Mouse (Mus musculus) CH12.LX (cell line): Measurements from ENCODE around the gene Qrich1. TPM values are rescaled to one million over a fixed set of nuclear protein-coding genes. Genes with fewer than 3 reads are reported as not detected.

Experiments used
- DNase-seq: peaks from one replicate; pipeline ENCODE4 v3.0.0-alpha.2; 2013; ENCODE audit errors: extremely low read depth
- H3K27ac ChIP-seq: 2 replicates; pipeline ENCODE4 v1.5.1; 2012; ENCODE audit warnings: low read depth, mild to moderate bottlenecking, control low read depth, moderate library complexity; ENCODE audit not compliant: insufficient read depth
- H3K27me3 ChIP-seq: replicated peaks from 2 replicates; pipeline ENCODE3; 2012; ENCODE audit warnings: inconsistent platforms
- H3K36me3 ChIP-seq, 2 experiments: replicated peaks in 1 of 2; 2 replicates each; pipeline versions ENCODE3 to v1.6.1; 2012; ENCODE audit warnings: inconsistent platforms in 1 of 2, low read length in 1 of 2, mild to moderate bottlenecking in 1 of 2, mixed read lengths in 1 of 2, moderate library complexity in 1 of 2; ENCODE audit not compliant: control insufficient read depth in 1 of 2, insufficient read depth in 1 of 2
- H3K4me1 ChIP-seq, 2 experiments: 2 replicates each; pipeline ENCODE4 v1.6.1; 2012; ENCODE audit warnings: inconsistent platforms in 1 of 2, moderate library complexity in 1 of 2; ENCODE audit not compliant: insufficient read depth in 2 of 2, control insufficient read depth in 1 of 2
- H3K4me2 ChIP-seq: 2 replicates; pipeline ENCODE4 v1.6.1; 2012; ENCODE audit warnings: low read depth, mild to moderate bottlenecking, control low read depth; ENCODE audit not compliant: poor library complexity, insufficient read depth, severe bottlenecking
- H3K4me3 ChIP-seq, 3 experiments: fragments of 150-350 bp in 1 of 3; sonication (generic) in 1 of 3; replicated peaks in 1 of 3; 2 replicates each; pipeline versions ENCODE3 to v1.5.1; 2011 to 2012; ENCODE audit warnings: low read depth in 2 of 3, low read length in 2 of 3, mild to moderate bottlenecking in 2 of 3, moderate library complexity in 2 of 3, control low read depth in 1 of 3, improper control_type of control experiment in 1 of 3, inconsistent platforms in 1 of 3, mixed read lengths in 1 of 3; ENCODE audit not compliant: poor library complexity in 1 of 3
- H3K79me2 ChIP-seq: replicated peaks from 2 replicates; pipeline ENCODE4 v1.6.1; 2012; ENCODE audit warnings: mild to moderate bottlenecking, moderate library complexity; ENCODE audit not compliant: control insufficient read depth, poor library complexity, insufficient read depth, severe bottlenecking; ENCODE audit errors: extremely low read depth
- H3K9ac ChIP-seq: 2 replicates; pipeline ENCODE4 v1.6.1; 2012; ENCODE audit warnings: low read depth, mild to moderate bottlenecking, control low read depth, moderate library complexity; ENCODE audit not compliant: insufficient read depth
- H3K9me3 ChIP-seq: replicated peaks from 2 replicates; pipeline ENCODE3; 2012; ENCODE audit warnings: low read length, inconsistent platforms, mixed read lengths
- BHLHE40 ChIP-seq: IDR thresholded peaks from 2 replicates; pipeline ENCODE4 v1.6.1; 2011; ENCODE audit warnings: mild to moderate bottlenecking, low read depth, low read length, improper control_type of control experiment
- CHD2 ChIP-seq: IDR thresholded peaks from 2 replicates; pipeline ENCODE4 v1.6.1; 2011; ENCODE audit warnings: low read length, improper control_type of control experiment
- CTCF ChIP-seq, 2 experiments: IDR thresholded peaks in 1 of 2; conservative IDR thresholded peaks in 1 of 2; 2 replicates each; pipeline ENCODE4 v1.5.1; 2011 to 2012; ENCODE audit warnings: low read depth in 2 of 2, low read length in 2 of 2, improper control_type of control experiment in 1 of 2, inconsistent platforms in 1 of 2, mild to moderate bottlenecking in 1 of 2, moderate library complexity in 1 of 2
- E2F4 ChIP-seq: IDR thresholded peaks from 2 replicates; pipeline ENCODE4 v1.6.1; 2011; ENCODE audit warnings: low read depth, low read length, improper control_type of control experiment; ENCODE audit not compliant: insufficient replicate concordance
- ELF1 ChIP-seq: IDR thresholded peaks from 2 replicates; pipeline ENCODE4 v1.6.1; 2014; ENCODE audit warnings: low read depth, mild to moderate bottlenecking, inconsistent platforms, low read length, improper control_type of control experiment
- EP300 ChIP-seq: IDR thresholded peaks from 2 replicates; pipeline ENCODE4 v1.6.1; 2011; ENCODE audit warnings: low read length, improper control_type of control experiment
- ETS1 ChIP-seq: conservative IDR thresholded peaks from 2 replicates; pipeline ENCODE4 v1.6.1; 2012; ENCODE audit warnings: low read depth, mild to moderate bottlenecking, inconsistent platforms, low read length, improper control_type of control experiment, moderate library complexity
- IRF4 ChIP-seq: IDR thresholded peaks from 2 replicates; pipeline ENCODE4 v1.6.1; 2014; ENCODE audit warnings: low read depth, mild to moderate bottlenecking, inconsistent platforms, low read length, improper control_type of control experiment
- JUN ChIP-seq: IDR thresholded peaks from 2 replicates; pipeline ENCODE4 v1.6.1; 2011; ENCODE audit warnings: low read depth, mild to moderate bottlenecking, low read length, improper control_type of control experiment, moderate library complexity; ENCODE audit not compliant: insufficient read depth
- JUND ChIP-seq: conservative IDR thresholded peaks from 2 replicates; pipeline ENCODE4 v1.6.1; 2011; ENCODE audit warnings: low read depth, low read length, improper control_type of control experiment
- MAX ChIP-seq: IDR thresholded peaks from 2 replicates; pipeline ENCODE4 v1.6.1; 2011; ENCODE audit warnings: low read length, improper control_type of control experiment
- MAZ ChIP-seq: IDR thresholded peaks from 2 replicates; pipeline ENCODE4 v1.6.1; 2012; ENCODE audit warnings: low read depth, mild to moderate bottlenecking, inconsistent platforms, low read length, improper control_type of control experiment, moderate library complexity
- MEF2A ChIP-seq: IDR thresholded peaks from 2 replicates; pipeline ENCODE4 v1.6.1; 2014; ENCODE audit warnings: low read depth, mild to moderate bottlenecking, inconsistent platforms, low read length, improper control_type of control experiment, borderline replicate concordance
- MXI1 ChIP-seq: IDR thresholded peaks from 2 replicates; pipeline ENCODE4 v1.6.1; 2011; ENCODE audit warnings: mild to moderate bottlenecking, low read depth, low read length, improper control_type of control experiment
- NELFE ChIP-seq: IDR thresholded peaks from 2 replicates; pipeline ENCODE4 v1.6.1; 2011; ENCODE audit warnings: low read depth, low read length, improper control_type of control experiment
- NRF1 ChIP-seq: IDR thresholded peaks from 2 replicates; pipeline ENCODE4 v1.6.1; 2014; ENCODE audit warnings: low read depth, mild to moderate bottlenecking, inconsistent platforms, low read length, improper control_type of control experiment, moderate library complexity
- PAX5 ChIP-seq: IDR thresholded peaks from 2 replicates; pipeline ENCODE4 v1.6.1; 2012; ENCODE audit warnings: low read length, inconsistent platforms, mixed read lengths
- POLR2A ChIP-seq: IDR thresholded peaks from 2 replicates; pipeline ENCODE4 v1.6.1; 2011; ENCODE audit warnings: low read depth, mild to moderate bottlenecking, improper control_type of control experiment, low read length
- POLR2AphosphoS2 ChIP-seq: IDR thresholded peaks from 2 replicates; pipeline ENCODE4 v1.6.1; 2011; ENCODE audit warnings: low read depth, low read length, improper control_type of control experiment
- RAD21 ChIP-seq: IDR thresholded peaks from 2 replicates; pipeline ENCODE4 v1.6.1; 2011; ENCODE audit warnings: low read depth, mild to moderate bottlenecking, low read length, improper control_type of control experiment, moderate library complexity
- RCOR1 ChIP-seq: conservative IDR thresholded peaks from 2 replicates; pipeline ENCODE4 v1.6.1; 2012; ENCODE audit warnings: low read depth, mild to moderate bottlenecking, inconsistent platforms, low read length, improper control_type of control experiment
- SIN3A ChIP-seq: IDR thresholded peaks from 2 replicates; pipeline ENCODE4 v1.6.1; 2012; ENCODE audit warnings: low read length, improper control_type of control experiment, inconsistent platforms
- SMC3 ChIP-seq: IDR thresholded peaks from 2 replicates; pipeline ENCODE4 v1.6.1; 2011; ENCODE audit warnings: low read depth, low read length, improper control_type of control experiment
- TBP ChIP-seq: conservative IDR thresholded peaks from 2 replicates; pipeline ENCODE4 v1.6.1; 2011; ENCODE audit warnings: low read depth, low read length, improper control_type of control experiment
- TCF12 ChIP-seq: IDR thresholded peaks from 2 replicates; pipeline ENCODE4 v1.6.1; 2014; ENCODE audit warnings: low read depth, mild to moderate bottlenecking, inconsistent platforms, low read length, improper control_type of control experiment
- UBTF ChIP-seq: IDR thresholded peaks from 2 replicates; pipeline ENCODE4 v1.6.1; 2012; ENCODE audit warnings: low read depth, mild to moderate bottlenecking, inconsistent platforms, low read length, improper control_type of control experiment, moderate library complexity
- USF1 ChIP-seq: IDR thresholded peaks from 2 replicates; pipeline ENCODE4 v1.6.1; 2014; ENCODE audit warnings: low read depth, mild to moderate bottlenecking, inconsistent platforms, low read length, improper control_type of control experiment
- USF2 ChIP-seq: conservative IDR thresholded peaks from 2 replicates; pipeline ENCODE4 v1.6.1; 2011; ENCODE audit warnings: low read depth, low read length, improper control_type of control experiment
- ZC3H11A ChIP-seq: IDR thresholded peaks from 2 replicates; pipeline ENCODE4 v1.6.1; 2012; ENCODE audit warnings: low read depth, mild to moderate bottlenecking, inconsistent platforms, low read length, improper control_type of control experiment
- ZNF384 ChIP-seq: IDR thresholded peaks from 2 replicates; pipeline ENCODE4 v1.6.1; 2012; ENCODE audit warnings: low read depth, low read length, improper control_type of control experiment, inconsistent platforms
- dilution Hi-C: fragments of 300-500 bp; cut with MboI; formaldehyde crosslinking; loops from 2 replicates; pipeline ENCODE4 v1.14.3; 2020; ENCODE audit warnings: low sequenced_read_pairs; ENCODE audit not compliant: extremely low pct_unique_long_range_greater_than_20kb, extremely low pct_ligation_motif_present
- in situ Hi-C: fragments of 300-500 bp; cut with MboI; formaldehyde crosslinking; loops from 3 replicates; pipeline ENCODE4 v1.14.3; 2019; ENCODE audit warnings: low sequenced_read_pairs, low pct_ligation_motif_present, low pct_unique_long_range_greater_than_20kb, mixed read lengths
- polyA plus RNA-seq: library from polyadenylated mRNA; unstranded; fragments of >175 nt; gene quantifications from 2 replicates; pipeline ENCODE4 v1.2.1, GENCODE M21; 2012; ENCODE audit warnings: low read depth; ENCODE audit not compliant: insufficient read length
- total RNA-seq, 2 experiments: library from RNA; depleted of rRNA; stranded (reverse); fragments of 300-350 nt in 1 of 2; fragments of >200 nt in 1 of 2; gene quantifications; 2 replicates each; pipeline ENCODE4 v1.2.3; 2012 to 2014

Qrich1 gene
- total and polyA plus RNA-seq, 3 experiments, result 72.1 to 117 (median 104) TPM

GRCm38 (mm10) chr9:108572321-108572720 lies 55.7 kb downstream of the Qrich1 start:
- Histone ChIP-seq H3K79me2 (0 out of 2 replicates have a peak, but pooled peaks cover 3% of the 10 kb centered on the region), H3K36me3 (peaks cover 39 to 66% of the 10 kb centered on the region in 2 experiments), H3K9me3 (no peaks in the 10 kb centered on the region), H3K27me3 (no peaks in the 10 kb centered on the region), H3K4me3 (no peak overlapping the region), H3K4me2 (no peak overlapping the region), H3K9ac (no peak overlapping the region), H3K4me1 (peaks cover 3 to 15% of the 10 kb centered on the region in 2 experiments; a peak in 3 of 4 replicates), H3K27ac (no peak overlapping the region)
- no peak for TF ChIP-seq USF1
- no peak for TF ChIP-seq POLR2AphosphoS2
- TF ChIP-seq ZC3H11A, result no peak
- TF ChIP-seq RAD21, result no peak
- TF ChIP-seq ETS1, result no peak
- TF ChIP-seq SMC3, result no peak
- no peak for TF ChIP-seq NELFE
- no peak for TF ChIP-seq JUND
- no peak for TF ChIP-seq BHLHE40
- no peak for TF ChIP-seq PAX5
- no peak for TF ChIP-seq MXI1
- TF ChIP-seq ELF1, result no peak
- TF ChIP-seq CTCF (conservative IDR thresholded peaks at IDR 0.05 in 1 of 2, IDR thresholded peaks at IDR 0.05 in 1 of 2; ENCODE audit: low read depth in 2 of 2, low read length in 2 of 2), result no peak
- no peak for TF ChIP-seq CHD2
- no peak for TF ChIP-seq E2F4
- TF ChIP-seq EP300, result no peak
- TF ChIP-seq MEF2A, result no peak
- TF ChIP-seq ZNF384, result no peak
- no peak for TF ChIP-seq POLR2A
- TF ChIP-seq IRF4, result no peak
- in situ Hi-C loops, result no loop called here
- dilution Hi-C loops, result no loop called here
- no peak for DNase-seq

GRCm38 (mm10) chr9:108573774-108574690 lies 57.4 kb downstream of the Qrich1 start:
- 0 out of 2 replicates have a peak, but pooled peaks cover 3% of the 10 kb centered on the region for H3K79me2 ChIP-seq
- H3K4me3 ChIP-seq, result no peak overlapping the region
- no peak overlapping the region for H3K27ac ChIP-seq
- H3K4me1 ChIP-seq, result peaks cover 7 to 25% of the 10 kb centered on the region in 2 experiments
- in situ Hi-C loops, result no loop called here
- no peaks in the 10 kb centered on the region for H3K27me3 ChIP-seq
- no peaks in the 10 kb centered on the region for H3K9me3 ChIP-seq
- peaks cover 42 to 80% of the 10 kb centered on the region in 2 experiments for H3K36me3 ChIP-seq
- dilution Hi-C loops, result no loop called here
- H3K9ac ChIP-seq, result no peak overlapping the region
- H3K4me2 ChIP-seq, result no peak overlapping the region
- peak; percentile 65 for DNase-seq
- TF ChIP-seq ETS1 (no peak), MAZ (no peak), USF1 (no peak), IRF4 (no peak), TBP (no peak), SMC3 (peak; percentile 47), UBTF (no peak), BHLHE40 (no peak), POLR2AphosphoS2 (no peak), RAD21 (peak; percentile 2), POLR2A (0 out of 2 replicates have a peak, but pooled peaks have one; percentile 9), ZC3H11A (no peak), NRF1 (no peak), TCF12 (no peak), MAX (no peak), ZNF384 (no peak), JUN (no peak), RCOR1 (no peak), MEF2A (no peak), SIN3A (0 out of 2 replicates have a peak, but pooled peaks have one; percentile 35), E2F4 (no peak), USF2 (no peak)
